Mouse (Mus musculus): ENCODE results near the gene Esp4. TPM values are rescaled to one million over a fixed set of nuclear protein-coding genes. Genes with fewer than 3 reads are reported as not detected.
"Not testable (repeated sequence)": the region's sequence is repeated elsewhere in the genome, so short reads cannot be mapped to it uniquely, and the experiment has no call there.

The Esp4 gene
- polyA plus RNA-seq (2014; fragmentation: Nextera tagmentation; extraction: Ambion mirVana) = not detected in 2 replicates

- H3K9me3 ChIP-seq (ENCODE audit: control insufficient read depth, low read length) = no peaks in the 10 kb centered on the region
- H3K27ac ChIP-seq (ENCODE audit: low read depth, low read length) = no peak within 1 kb of the TSS
- H3K36me3 ChIP-seq (ENCODE audit: control insufficient read depth, insufficient read depth, low read length) = no peaks in the 10 kb centered on the region
- no peak within 1 kb of the TSS for H3K9ac ChIP-seq (ENCODE audit: low read depth, low read length)
- no peak for ATAC-seq (ENCODE audit: low FRiP score, low TSS enrichment)
- no peak within 1 kb of the TSS for H3K4me2 ChIP-seq (replicated peaks; ENCODE audit: low read depth, low read length)
- no peaks in the 10 kb centered on the region for H3K27me3 ChIP-seq (ENCODE audit: control insufficient read depth, insufficient read depth, low read length)
- H3K4me3 ChIP-seq (ENCODE audit: low read length) = no peak within 1 kb of the TSS
- no peaks in the 10 kb centered on the region for H3K4me1 ChIP-seq (ENCODE audit: control insufficient read depth, insufficient read depth, low read length)
Observed at GRCm38 (mm10) chr17:40598294-40598693, at the start of gene Esp4. TSS of gene Esp4 (plus strand) at chr17:40598594.

GRCm38 (mm10) chr17:40553470-40553869 is 44.9 kb upstream of the Esp4 start:
- H3K9me3 ChIP-seq (ENCODE audit: control insufficient read depth, low read length) = no peaks in the 10 kb centered on the region
- WGBS = 78% methylated on average over 1 of the region's 1 CpGs
- H3K27me3 ChIP-seq (ENCODE audit: control insufficient read depth, insufficient read depth, low read length) = no peaks in the 10 kb centered on the region
- H3K9ac ChIP-seq (ENCODE audit: low read depth, low read length) = no peak overlapping the region
- H3K4me3 ChIP-seq (ENCODE audit: low read length) = no peak overlapping the region
- H3K36me3 ChIP-seq (ENCODE audit: control insufficient read depth, insufficient read depth, low read length) = no peaks in the 10 kb centered on the region
- no peak overlapping the region for H3K4me2 ChIP-seq (replicated peaks; ENCODE audit: low read depth, low read length)
- H3K27ac ChIP-seq (ENCODE audit: low read depth, low read length) = no peak overlapping the region
- no peaks in the 10 kb centered on the region for H3K4me1 ChIP-seq (ENCODE audit: control insufficient read depth, insufficient read depth, low read length)
- no peak for ATAC-seq (ENCODE audit: low FRiP score, low TSS enrichment)

GRCm38 (mm10) chr17:40561207-40561606 is 37.2 kb upstream of the Esp4 start, which contains the start of gene Esp6:
TSS of gene Esp6 (plus strand) at chr17:40561507.
- WGBS = 80% methylated on average over 5 of the region's 5 CpGs

GRCm38 (mm10) chr17:40583906-40584305 is 14.5 kb upstream of the Esp4 start:
- ATAC-seq (ENCODE audit: low FRiP score, low TSS enrichment); H3K4me1 ChIP-seq (ENCODE audit: control insufficient read depth, insufficient read depth, low read length); H3K27me3 ChIP-seq (ENCODE audit: control insufficient read depth, insufficient read depth, low read length); H3K27ac ChIP-seq (ENCODE audit: low read depth, low read length); H3K4me2 ChIP-seq (replicated peaks; ENCODE audit: low read depth, low read length); H3K9me3 ChIP-seq (ENCODE audit: control insufficient read depth, low read length); H3K36me3 ChIP-seq (ENCODE audit: control insufficient read depth, insufficient read depth, low read length); H3K4me3 ChIP-seq (ENCODE audit: low read length); H3K9ac ChIP-seq (ENCODE audit: low read depth, low read length): not testable (repeated sequence)
- 49% methylated on average over 6 of the region's 6 CpGs for WGBS

More at GRCm38 (mm10) chr17:40561207-40561606, 37.2 kb upstream of the Esp4 start, which contains the start of gene Esp6:
- no peak within 1 kb of the TSS for H3K4me3 ChIP-seq (ENCODE audit: low read length)
- H3K27ac ChIP-seq (ENCODE audit: low read depth, low read length) = no peak within 1 kb of the TSS
- no peak within 1 kb of the TSS for H3K4me2 ChIP-seq (replicated peaks; ENCODE audit: low read depth, low read length)
- H3K9ac ChIP-seq (ENCODE audit: low read depth, low read length) = no peak within 1 kb of the TSS
- no peaks in the 10 kb centered on the region for H3K4me1 ChIP-seq (ENCODE audit: control insufficient read depth, insufficient read depth, low read length)
- no peaks in the 10 kb centered on the region for H3K9me3 ChIP-seq (ENCODE audit: control insufficient read depth, low read length)
- ATAC-seq (ENCODE audit: low FRiP score, low TSS enrichment) = no peak
- H3K36me3 ChIP-seq (ENCODE audit: control insufficient read depth, insufficient read depth, low read length) = no peaks in the 10 kb centered on the region
- no peaks in the 10 kb centered on the region for H3K27me3 ChIP-seq (ENCODE audit: control insufficient read depth, insufficient read depth, low read length)

GRCm38 (mm10) chr17:40591297-40591696 is 7.1 kb upstream of the Esp4 start:
- no peaks in the 10 kb centered on the region for H3K36me3 ChIP-seq (ENCODE audit: control insufficient read depth, insufficient read depth, low read length)
- no peaks in the 10 kb centered on the region for H3K9me3 ChIP-seq (ENCODE audit: control insufficient read depth, low read length)
- no peak overlapping the region for H3K4me2 ChIP-seq (replicated peaks; ENCODE audit: low read depth, low read length)
- no peak overlapping the region for H3K27ac ChIP-seq (ENCODE audit: low read depth, low read length)
- H3K27me3 ChIP-seq (ENCODE audit: control insufficient read depth, insufficient read depth, low read length) = no peaks in the 10 kb centered on the region
- ATAC-seq (ENCODE audit: low FRiP score, low TSS enrichment) = no peak
- H3K4me3 ChIP-seq (ENCODE audit: low read length) = no peak overlapping the region
- H3K4me1 ChIP-seq (ENCODE audit: control insufficient read depth, insufficient read depth, low read length) = no peaks in the 10 kb centered on the region
- H3K9ac ChIP-seq (ENCODE audit: low read depth, low read length) = no peak overlapping the region

- H3K4me1 ChIP-seq (ENCODE audit: control insufficient read depth, insufficient read depth, low read length); H3K9ac ChIP-seq (ENCODE audit: low read depth, low read length); H3K4me2 ChIP-seq (replicated peaks; ENCODE audit: low read depth, low read length); H3K4me3 ChIP-seq (ENCODE audit: low read length); ATAC-seq (ENCODE audit: low FRiP score, low TSS enrichment); H3K27ac ChIP-seq (ENCODE audit: low read depth, low read length); H3K9me3 ChIP-seq (ENCODE audit: control insufficient read depth, low read length); H3K36me3 ChIP-seq (ENCODE audit: control insufficient read depth, insufficient read depth, low read length); H3K27me3 ChIP-seq (ENCODE audit: control insufficient read depth, insufficient read depth, low read length): not testable (repeated sequence)
- WGBS = 96% methylated on average over 1 of the region's 1 CpGs
Observed at GRCm38 (mm10) chr17:40631775-40632174, 33.4 kb downstream of the Esp4 start, which contains the start of gene Esp3. TSS of gene Esp3 (plus strand) at chr17:40632075.

Other genes starting within 250 kb of the Esp4 start
- gene Esp8, start 78.6 kb upstream of the Esp4 start, polyA plus RNA-seq (2014; fragmentation: Nextera tagmentation; extraction: Ambion mirVana) = not detected in 2 replicates
- not detected in 2 replicates for gene Esp6, start 37.1 kb upstream of the Esp4 start, polyA plus RNA-seq (2014; fragmentation: Nextera tagmentation; extraction: Ambion mirVana)
- gene Esp3, start 33.5 kb downstream of the Esp4 start, polyA plus RNA-seq (2014; fragmentation: Nextera tagmentation; extraction: Ambion mirVana) = not detected in 2 replicates
- gene Esp1, start 128.5 kb downstream of the Esp4 start, polyA plus RNA-seq (2014; fragmentation: Nextera tagmentation; extraction: Ambion mirVana) = not detected in 2 replicates
- not detected in 2 replicates for gene Crisp2, start 208.4 kb downstream of the Esp4 start, polyA plus RNA-seq (2014; fragmentation: Nextera tagmentation; extraction: Ambion mirVana)
- gene Rhag, start 212.5 kb downstream of the Esp4 start, polyA plus RNA-seq (2014; fragmentation: Nextera tagmentation; extraction: Ambion mirVana) = 0.23 and 0.40 TPM in 2 replicates